ENCODE assay signal across 9 mouse cellular contexts in genomic region chr15:32243824-32244223, GRCm38 (mm10). TPM values are rescaled to one million over a fixed set of nuclear protein-coding genes. Genes with fewer than 3 reads are reported as not detected.
DNase-seq lines count a peak whose midpoint lies in the region; ATAC-seq and TF ChIP-seq lines count a peak whose summit lies in the region.
"Had no signal": no experiment of that assay in that cellular context is flagged by ENCODE, and none has a peak within 500 bp of the region (broad histone marks: within the 10 kb centered on the region; RNA-seq: fewer than 3 reads in every experiment).

No protein-coding gene starts in this region.

- peak overlapping the region; percentile 87 for H3K4me2 ChIP-seq in heart, embryonic 15.5 days
- H3K4me2 ChIP-seq in liver, embryonic 15.5 days, result peak overlapping the region; percentile 74

- no peaks in the 10 kb centered on the region for H3K9me3 ChIP-seq in E14TG2a.4 (ENCODE audit: low read length)
- no peaks in the 10 kb centered on the region for H3K9me3 ChIP-seq in heart, embryonic 15.5 days (replicated peaks)
- no peaks in the 10 kb centered on the region for H3K9me3 ChIP-seq in liver, embryonic 15.5 days (replicated peaks)

- peak; percentile 13 for DNase-seq in heart, adult 8-10 months (ENCODE audit: low spot score)
- DNase-seq in heart, postnatal 4 days, result no peak
- no peak for DNase-seq in MN1 (ENCODE audit: low spot score)
- DNase-seq in urinary bladder, postnatal 14 days (ENCODE audit: low spot score), result no peak

- H3K27me3 ChIP-seq in E14TG2a.4 (ENCODE audit: insufficient read depth, low read length), result peaks cover 40% of the 10 kb centered on the region
- H3K27me3 ChIP-seq in heart, embryonic 15.5 days, result no peaks in the 10 kb centered on the region
- H3K27me3 ChIP-seq in liver, embryonic 15.5 days, result peaks cover 36% of the 10 kb centered on the region

- ATAC-seq in heart, embryonic 15.5 days (replicated peaks; ENCODE audit: insufficient number of reproducible peaks, insufficient read depth, low FRiP score, low read depth), result no peak
- ATAC-seq in liver, embryonic 15.5 days (ENCODE audit: insufficient read depth), result no peak
- no peak for ATAC-seq in frontal cortex, adult (ENCODE audit: low TSS enrichment)

- 29% methylated on average over 7 of the region's 7 CpGs for WGBS in heart, embryonic 15.5 days
- WGBS in liver, embryonic 15.5 days (ENCODE audit: insufficient replicate concordance), result 42% methylated on average over 7 of the region's 7 CpGs

- peak overlapping the region; percentile 57 for H3K9ac ChIP-seq in heart, embryonic 15.5 days
- H3K9ac ChIP-seq in liver, embryonic 15.5 days, result no peak overlapping the region

- peak overlapping the region; percentile 80 for H3K4me3 ChIP-seq in E14TG2a.4 (replicated peaks; ENCODE audit: low read length)
- H3K4me3 ChIP-seq in heart, embryonic 15.5 days, result peak overlapping the region; percentile 57
- H3K4me3 ChIP-seq in liver, embryonic 15.5 days (replicated peaks), result peak overlapping the region; percentile 53

- peaks cover 15% of the 10 kb centered on the region for H3K4me1 ChIP-seq in E14TG2a.4 (replicated peaks; ENCODE audit: low read depth, low read length)
- H3K4me1 ChIP-seq in heart, embryonic 15.5 days (replicated peaks), result peaks cover 18% of the 10 kb centered on the region
- peaks cover 4% of the 10 kb centered on the region; the same call in 1 of the 2 replicates for H3K4me1 ChIP-seq in liver, embryonic 15.5 days (replicated peaks)

- no peaks in the 10 kb centered on the region for H3K36me3 ChIP-seq in E14TG2a.4 (ENCODE audit: insufficient read depth, low read length)
- H3K36me3 ChIP-seq in heart, embryonic 15.5 days, result peaks cover 7% of the 10 kb centered on the region; the same call in 1 of the 2 replicates
- H3K36me3 ChIP-seq in liver, embryonic 15.5 days (replicated peaks), result no peaks in the 10 kb centered on the region

- TF ChIP-seq CTCF in E14TG2a.4 (conservative IDR thresholded peaks at IDR 0.05; ENCODE audit: low read length), result no peak

- peak overlapping the region; percentile 69 for H3K27ac ChIP-seq in heart, embryonic 15.5 days
- H3K27ac ChIP-seq in liver, embryonic 15.5 days (replicated peaks), result no peak overlapping the region
- H3K27ac ChIP-seq: macrophage had no signal

RNA-seq across cellular contexts. Expression of gene Sema5a, which starts 0.8 kb away (rescaled TPM):
- 1 to 10 TPM; 4.2 to 8.8 (median 5.5) TPM for total RNA-seq in heart, adult 8-10 months (2022)
- total RNA-seq in heart, postnatal 4 days (2021), result 10 to 100 TPM; 29.5 to 30.7 TPM
- 6.5 and 10.2 TPM in 2 replicates for polyA plus RNA-seq in heart, embryonic 15.5 days (2015; fragmentation: Nextera tagmentation; extraction: Ambion mirVana)
- 0.59 and 0.60 TPM in 2 replicates for polyA plus RNA-seq in liver, embryonic 15.5 days (2015; fragmentation: Nextera tagmentation; extraction: Ambion mirVana)
- polyA plus RNA-seq: macrophage had no signal
